Mouse (Mus musculus): ENCODE data around the gene G3bp1. TPM values are rescaled to one million over a fixed set of nuclear protein-coding genes. Genes with fewer than 3 reads are reported as not detected.
A peak's percentile ranks its signal among the peaks of the same experiment; 100 is the strongest.

The G3bp1 gene
- 153 and 158 TPM in 2 replicates for polyA plus RNA-seq (2015; fragmentation: Nextera tagmentation; extraction: Ambion mirVana)

GRCm38 (mm10) chr11:55469048-55469843 lies at the start of gene G3bp1:
Gene G3bp1 (plus strand): TSS chr11:55469685.
- Histone ChIP-seq H3K9ac (peak within 1 kb of the TSS; percentile 91), H3K27ac (peak within 1 kb of the TSS; percentile 91), H3K27me3 (no peaks in the 10 kb centered on the region), H3K36me3 (peaks cover 16% of the 10 kb centered on the region), H3K4me2 (peak within 1 kb of the TSS; percentile 82), H3K4me1 (peaks cover 26% of the 10 kb centered on the region), H3K9me3 (no peaks in the 10 kb centered on the region), H3K4me3 (peak within 1 kb of the TSS; percentile 86)
- WGBS: under 1% methylated on average over 57 of the region's 57 CpGs
- peak; percentile 99 for ATAC-seq (ENCODE audit: insufficient number of reproducible peaks, low FRiP score, low TSS enrichment, low read depth)

DNA sequence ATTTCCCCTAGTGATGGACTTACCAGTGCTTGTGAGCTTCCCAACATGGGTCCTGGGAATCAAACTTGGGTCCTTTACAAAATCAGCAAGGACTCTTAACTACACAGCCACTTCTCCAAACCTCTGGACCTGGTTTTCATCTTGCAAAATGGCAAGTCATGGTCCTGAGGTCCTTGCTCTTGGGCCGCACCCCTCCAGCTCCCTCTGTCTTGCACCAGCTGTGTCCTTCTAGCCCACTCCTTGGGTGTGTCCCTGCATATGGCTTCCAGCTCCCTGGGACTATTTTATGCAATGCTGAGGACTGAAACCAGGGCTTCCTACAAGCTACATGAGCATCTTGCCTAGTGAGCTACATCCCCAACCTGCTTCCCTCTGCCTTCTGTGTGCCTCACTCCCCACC lies 46.5 kb upstream of the G3bp1 start, which contains the start of gene Sparc:
Gene Sparc (minus strand): TSS at position 206 of the 400 bp plus-strand sequence.
- H3K9me3 ChIP-seq: no peaks in the 10 kb centered on the region
- no peaks in the 10 kb centered on the region for H3K36me3 ChIP-seq
- 91% methylated on average over 1 of the region's 1 CpGs for WGBS
- no peak for ATAC-seq (ENCODE audit: insufficient number of reproducible peaks, low FRiP score, low TSS enrichment, low read depth)
- peak within 1 kb of the TSS; percentile 89 for H3K27ac ChIP-seq
- H3K4me1 ChIP-seq: peaks cover 41% of the 10 kb centered on the region
- H3K9ac ChIP-seq: no peak within 1 kb of the TSS
- H3K4me3 ChIP-seq: no peak within 1 kb of the TSS
- H3K27me3 ChIP-seq: no peaks in the 10 kb centered on the region
- H3K4me2 ChIP-seq: no peak within 1 kb of the TSS

DNA sequence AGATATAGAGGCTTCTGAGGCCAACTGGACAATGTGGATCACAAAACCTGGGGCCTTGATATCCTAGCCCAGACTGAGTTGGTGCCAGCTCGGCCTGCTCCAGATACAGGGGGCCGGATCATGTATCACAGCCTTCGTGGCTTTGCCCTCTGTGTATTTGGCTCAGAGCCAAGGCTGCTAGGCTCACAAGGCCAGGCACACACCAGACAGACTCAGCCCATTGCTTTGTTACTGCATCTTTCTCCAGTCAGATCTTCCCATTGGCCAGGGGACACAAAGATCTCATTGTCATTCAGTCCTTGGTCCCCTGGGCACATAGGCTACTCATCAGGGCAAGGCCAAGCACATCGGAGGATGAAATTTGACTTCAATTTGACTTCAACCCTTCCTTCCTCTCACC lies 45.7 kb upstream of the G3bp1 start:
- Histone ChIP-seq H3K9me3 (no peaks in the 10 kb centered on the region), H3K4me3 (no peak overlapping the region), H3K27ac (peak overlapping the region; percentile 89), H3K27me3 (no peaks in the 10 kb centered on the region), H3K36me3 (no peaks in the 10 kb centered on the region), H3K4me2 (no peak overlapping the region), H3K4me1 (peaks cover 49% of the 10 kb centered on the region), H3K9ac (no peak overlapping the region)
- WGBS: 19% methylated on average over 4 of the region's 4 CpGs
- ATAC-seq (ENCODE audit: insufficient number of reproducible peaks, low FRiP score, low TSS enrichment, low read depth): no peak

GRCm38 (mm10) chr11:55424746-55425360 lies 44.6 kb upstream of the G3bp1 start:
- no peak for ATAC-seq (ENCODE audit: insufficient number of reproducible peaks, low FRiP score, low TSS enrichment, low read depth)
- Histone ChIP-seq H3K36me3 (no peaks in the 10 kb centered on the region), H3K27ac (peak overlapping the region; percentile 89), H3K27me3 (no peaks in the 10 kb centered on the region), H3K4me1 (peaks cover 50% of the 10 kb centered on the region), H3K4me3 (no peak overlapping the region), H3K9me3 (no peaks in the 10 kb centered on the region), H3K4me2 (no peak overlapping the region), H3K9ac (0 out of 2 replicates have a peak overlapping the region, but pooled peaks have one; percentile 14)
- 57% methylated on average over 8 of the region's 8 CpGs for WGBS

DNA sequence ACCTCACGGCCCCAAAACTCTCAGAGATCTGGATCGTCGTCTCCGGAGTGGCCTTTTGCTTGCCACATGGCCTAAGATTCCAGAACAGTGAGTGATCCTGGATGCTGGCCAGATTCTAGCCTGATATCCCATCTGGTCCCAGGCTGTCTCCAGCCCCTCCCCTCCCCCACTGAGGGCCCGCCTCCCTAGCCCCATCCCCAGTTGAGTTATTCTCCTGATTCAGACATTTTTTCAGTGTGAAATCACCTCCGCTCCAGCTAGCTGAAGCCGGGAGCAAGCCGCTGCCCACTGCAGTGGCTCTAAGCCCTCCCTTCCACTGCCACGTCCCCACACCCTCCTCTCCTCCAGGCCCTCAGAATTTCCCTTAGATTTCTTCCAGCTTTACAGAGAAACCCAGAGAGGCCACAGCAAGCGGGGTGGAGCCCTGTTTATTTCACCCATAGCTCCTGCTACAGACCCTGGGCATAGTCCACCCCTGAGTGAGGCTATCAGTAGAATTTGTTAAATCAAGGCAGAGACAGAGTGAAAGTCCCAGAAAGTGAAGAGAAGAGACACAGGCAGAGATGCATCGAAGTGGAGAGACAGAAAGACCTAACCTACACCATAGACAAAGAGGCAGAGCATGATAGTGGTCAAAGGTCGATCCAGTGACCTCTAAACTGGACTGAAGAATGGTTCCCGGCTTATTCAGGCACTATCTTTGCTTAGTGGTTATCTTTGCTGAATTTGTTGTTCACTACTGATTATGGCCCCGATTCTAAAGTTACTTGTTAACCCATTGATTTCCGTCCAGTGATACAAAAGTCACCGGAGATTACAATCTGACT lies 41.1 kb upstream of the G3bp1 start:
- peak overlapping the region; percentile 96 for H3K27ac ChIP-seq
- H3K4me3 ChIP-seq: no peak overlapping the region
- H3K9ac ChIP-seq: no peak overlapping the region
- ATAC-seq (ENCODE audit: insufficient number of reproducible peaks, low FRiP score, low TSS enrichment, low read depth): peak; percentile 94
- 0 out of 2 replicates have a peak overlapping the region, but pooled peaks have one; percentile 14 for H3K4me2 ChIP-seq
- H3K4me1 ChIP-seq: peaks cover 46% of the 10 kb centered on the region
- H3K27me3 ChIP-seq: no peaks in the 10 kb centered on the region
- H3K36me3 ChIP-seq: no peaks in the 10 kb centered on the region
- WGBS: 28% methylated on average over 16 of the region's 16 CpGs
- no peaks in the 10 kb centered on the region for H3K9me3 ChIP-seq

DNA sequence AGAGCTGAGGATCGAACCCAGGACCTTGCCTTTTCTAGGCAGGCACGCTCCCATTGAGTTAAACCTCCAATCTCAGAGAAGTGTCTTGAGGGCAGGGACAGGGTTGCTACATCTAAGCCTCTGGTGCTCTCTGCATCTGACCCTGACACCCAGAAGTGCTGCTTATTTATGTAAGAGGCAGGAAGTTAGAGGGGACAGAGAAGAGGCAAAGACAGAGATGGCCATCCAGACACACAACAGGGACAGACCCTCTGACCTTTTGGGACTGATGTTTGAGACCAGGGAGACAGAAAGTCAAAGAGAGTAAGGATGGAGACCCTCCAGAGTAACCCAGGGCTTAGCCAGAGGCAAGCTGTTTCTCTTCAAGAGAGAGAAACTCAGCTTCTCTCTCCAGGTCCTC lies 39.5 kb upstream of the G3bp1 start:
- H3K4me1 ChIP-seq: peaks cover 31% of the 10 kb centered on the region
- H3K9ac ChIP-seq: no peak overlapping the region
- no peak for ATAC-seq (ENCODE audit: insufficient number of reproducible peaks, low FRiP score, low TSS enrichment, low read depth)
- no peak overlapping the region for H3K4me3 ChIP-seq
- H3K36me3 ChIP-seq: no peaks in the 10 kb centered on the region
- no peaks in the 10 kb centered on the region for H3K27me3 ChIP-seq
- 86% methylated on average over 2 of the region's 2 CpGs for WGBS
- no peak overlapping the region for H3K4me2 ChIP-seq
- no peak overlapping the region for H3K27ac ChIP-seq
- H3K9me3 ChIP-seq: no peaks in the 10 kb centered on the region

GRCm38 (mm10) chr11:55432981-55433380 lies 36.5 kb upstream of the G3bp1 start:
- H3K4me1 ChIP-seq: peaks cover 21% of the 10 kb centered on the region
- no peak for ATAC-seq (ENCODE audit: insufficient number of reproducible peaks, low FRiP score, low TSS enrichment, low read depth)
- WGBS: 29% methylated on average over 3 of the region's 3 CpGs
- H3K4me3 ChIP-seq: no peak overlapping the region
- H3K36me3 ChIP-seq: no peaks in the 10 kb centered on the region
- no peak overlapping the region for H3K9ac ChIP-seq
- H3K27ac ChIP-seq: peak overlapping the region; percentile 72
- H3K9me3 ChIP-seq: no peaks in the 10 kb centered on the region
- H3K27me3 ChIP-seq: no peaks in the 10 kb centered on the region
- H3K4me2 ChIP-seq: no peak overlapping the region

DNA sequence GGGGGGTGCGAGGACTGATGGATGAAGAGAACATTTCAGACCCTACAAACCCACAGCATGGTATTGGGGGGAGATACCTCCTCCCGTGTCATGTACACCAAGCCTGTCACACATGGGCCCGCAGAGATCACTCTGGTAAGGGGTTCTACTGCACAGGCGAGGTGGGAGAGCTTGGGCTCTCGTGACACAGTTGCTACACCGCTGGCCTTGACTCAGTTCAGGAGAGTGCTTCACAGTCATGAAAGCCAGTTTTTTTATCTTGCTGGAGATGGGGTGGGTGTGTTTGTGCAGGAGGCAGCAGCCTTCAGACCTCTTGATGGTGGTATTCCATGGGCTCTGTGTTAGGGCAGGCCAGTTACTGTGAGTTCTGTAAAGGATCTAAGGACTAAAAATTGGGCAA lies 33.4 kb upstream of the G3bp1 start:
- H3K27ac ChIP-seq: no peak overlapping the region
- H3K4me1 ChIP-seq: peaks cover 16% of the 10 kb centered on the region
- ATAC-seq (ENCODE audit: insufficient number of reproducible peaks, low FRiP score, low TSS enrichment, low read depth): no peak
- H3K9me3 ChIP-seq: no peaks in the 10 kb centered on the region
- H3K27me3 ChIP-seq: no peaks in the 10 kb centered on the region
- 86% methylated on average over 6 of the region's 6 CpGs for WGBS
- no peaks in the 10 kb centered on the region for H3K36me3 ChIP-seq
- H3K4me3 ChIP-seq: no peak overlapping the region
- no peak overlapping the region for H3K4me2 ChIP-seq
- no peak overlapping the region for H3K9ac ChIP-seq

GRCm38 (mm10) chr11:55438031-55438430 lies 31.5 kb upstream of the G3bp1 start:
- Histone ChIP-seq H3K9me3 (no peaks in the 10 kb centered on the region), H3K27ac (peak overlapping the region; percentile 73)
- 38% methylated on average over 4 of the region's 4 CpGs for WGBS

DNA sequence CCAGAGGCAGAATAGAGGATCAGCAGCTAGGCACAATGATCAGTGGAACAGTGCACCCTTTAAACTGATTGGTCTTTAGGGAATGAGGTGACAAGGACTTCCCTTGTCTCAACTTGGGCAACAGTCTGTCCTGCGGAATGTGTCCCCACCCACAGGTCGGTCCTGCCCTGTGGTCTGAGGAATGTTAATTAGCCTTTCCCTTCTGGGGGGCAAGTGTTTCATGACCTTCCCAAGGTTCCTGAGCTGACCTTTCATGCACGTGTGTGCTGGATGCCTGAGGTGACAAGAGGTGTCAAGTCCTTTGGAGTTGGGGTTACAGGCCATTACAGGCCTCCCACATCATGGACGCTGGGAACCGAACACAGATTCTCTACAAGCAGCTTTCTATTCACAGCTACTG lies 29.8 kb upstream of the G3bp1 start:
- Histone ChIP-seq H3K4me3 (no peak overlapping the region), H3K4me2 (no peak overlapping the region), H3K36me3 (no peaks in the 10 kb centered on the region), H3K27ac (no peak overlapping the region), H3K4me1 (peaks cover 15% of the 10 kb centered on the region; the same call in 1 of the 2 replicates), H3K9me3 (no peaks in the 10 kb centered on the region), H3K9ac (no peak overlapping the region), H3K27me3 (no peaks in the 10 kb centered on the region)
- no peak for ATAC-seq (ENCODE audit: insufficient number of reproducible peaks, low FRiP score, low TSS enrichment, low read depth)
- 44% methylated on average over 5 of the region's 5 CpGs for WGBS

More at GRCm38 (mm10) chr11:55438031-55438430, 31.5 kb upstream of the G3bp1 start:
- H3K9ac ChIP-seq: no peak overlapping the region
- peaks cover 15% of the 10 kb centered on the region for H3K4me1 ChIP-seq
- H3K27me3 ChIP-seq: no peaks in the 10 kb centered on the region
- ATAC-seq (ENCODE audit: insufficient number of reproducible peaks, low FRiP score, low TSS enrichment, low read depth): peak; percentile 12; the same call in 1 of the 2 replicates
- no peak overlapping the region for H3K4me2 ChIP-seq
- H3K4me3 ChIP-seq: no peak overlapping the region
- no peaks in the 10 kb centered on the region for H3K36me3 ChIP-seq

GRCm38 (mm10) chr11:55444772-55445171 lies 24.7 kb upstream of the G3bp1 start:
- Histone ChIP-seq H3K9me3 (no peaks in the 10 kb centered on the region), H3K4me2 (no peak overlapping the region), H3K27me3 (no peaks in the 10 kb centered on the region), H3K27ac (peak overlapping the region; percentile 61), H3K4me3 (no peak overlapping the region), H3K4me1 (peaks cover 26% of the 10 kb centered on the region), H3K9ac (no peak overlapping the region), H3K36me3 (peaks cover 18% of the 10 kb centered on the region)
- 0% methylated on average over 1 of the region's 1 CpGs for WGBS
- ATAC-seq (ENCODE audit: insufficient number of reproducible peaks, low FRiP score, low TSS enrichment, low read depth): no peak
